Mouse (Mus musculus): ENCODE measurements around the gene Cplx2.

The Cplx2 gene

DNA sequence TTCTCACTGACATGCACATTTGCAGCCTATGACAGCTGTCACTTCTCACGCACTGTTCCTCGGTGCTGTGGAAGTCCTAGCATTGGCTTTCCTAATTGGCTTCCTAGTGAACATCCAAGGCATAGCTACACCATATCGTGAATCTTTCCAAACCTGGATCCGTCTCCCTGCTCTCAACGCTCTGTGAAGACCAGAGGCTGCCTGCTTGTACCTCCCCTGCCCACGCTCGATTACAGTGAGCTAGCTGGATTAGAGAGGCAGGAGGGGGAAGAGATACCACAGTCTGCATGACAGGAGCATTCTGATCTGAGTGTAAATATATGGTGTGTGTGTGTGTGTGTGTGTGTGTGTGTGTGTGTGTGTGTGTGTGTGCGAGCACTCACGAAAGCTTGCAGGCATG is 3.0 kb upstream of the Cplx2 start:
- DNase-seq = no peak

DNA sequence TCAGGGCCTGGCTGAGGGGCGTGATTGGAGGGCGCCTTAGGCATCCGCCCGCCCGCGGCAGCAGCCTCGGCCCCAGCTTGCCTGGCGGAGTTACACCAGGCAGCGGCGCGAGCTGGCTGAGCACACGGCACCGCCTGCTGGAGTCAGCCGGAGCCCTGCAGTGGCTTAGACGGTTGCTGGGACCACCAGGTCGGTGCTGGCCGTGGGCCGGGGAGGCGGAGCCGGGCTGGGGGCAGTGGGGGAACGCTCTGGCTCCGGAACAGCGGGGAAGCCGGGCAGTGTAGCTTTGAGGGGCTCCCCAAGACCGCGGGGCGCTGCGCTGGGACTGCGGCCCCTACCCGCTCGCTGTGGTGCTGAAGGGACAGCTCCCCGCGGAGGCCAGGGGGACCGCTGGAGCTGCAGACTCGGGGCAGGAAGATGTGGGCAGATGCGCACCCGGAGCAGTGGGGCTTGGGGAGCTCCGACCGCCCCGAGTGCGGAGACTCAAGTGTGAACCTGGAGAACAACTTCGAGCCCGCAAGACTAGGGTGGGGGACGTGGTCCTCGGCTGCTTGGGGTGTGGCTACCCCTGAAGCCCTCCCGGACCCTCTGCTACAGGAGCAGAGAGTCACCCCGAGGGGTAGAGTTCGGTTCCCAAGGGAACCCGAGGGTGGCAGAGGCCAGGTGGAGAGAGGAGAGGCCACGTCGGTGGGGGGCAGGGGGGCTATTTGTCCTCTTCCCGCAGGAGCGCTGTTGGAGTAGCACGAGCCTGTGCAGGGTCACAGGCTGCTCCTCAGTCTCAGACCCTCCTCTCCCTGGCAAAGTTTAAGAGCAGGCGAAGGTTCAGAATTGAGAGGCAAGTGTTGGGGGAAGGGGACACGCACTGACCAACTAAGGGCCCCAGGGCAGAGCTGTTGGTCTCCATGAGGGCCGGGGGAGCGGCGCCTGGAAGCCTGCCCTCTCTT is 510 bp downstream of the Cplx2 start:
- peak; percentile 79 for DNase-seq

DNA sequence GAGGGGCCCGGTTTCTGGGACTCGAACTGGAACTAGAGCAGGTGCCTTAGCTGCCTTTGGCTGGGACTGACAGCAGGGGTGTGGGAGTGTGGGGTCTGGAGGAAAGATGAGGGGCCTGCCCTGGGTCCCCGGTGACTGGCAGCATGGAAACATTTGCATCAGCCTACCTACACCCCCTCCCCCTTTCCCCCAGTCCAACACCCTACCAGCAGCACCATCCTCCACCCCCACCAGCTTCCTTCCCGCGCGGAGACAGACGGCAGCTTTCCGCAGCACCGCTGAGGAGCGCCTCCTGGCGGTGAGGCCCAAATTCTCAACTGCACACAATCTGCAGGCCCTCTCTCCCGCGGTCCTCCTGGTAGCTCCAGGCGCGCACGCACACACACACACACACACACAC is 1.5 kb downstream of the Cplx2 start:
- DNase-seq = peak; percentile 91

GRCm38 (mm10) chr13:54374106-54374706 is 3.1 kb downstream of the Cplx2 start:
- peak; percentile 45 for DNase-seq

GRCm38 (mm10) chr13:54375497-54376495 is 4.6 kb downstream of the Cplx2 start:
- DNase-seq = peak; percentile 58

GRCm38 (mm10) chr13:54376736-54377135 is 5.6 kb downstream of the Cplx2 start:
- DNase-seq = no peak

DNA sequence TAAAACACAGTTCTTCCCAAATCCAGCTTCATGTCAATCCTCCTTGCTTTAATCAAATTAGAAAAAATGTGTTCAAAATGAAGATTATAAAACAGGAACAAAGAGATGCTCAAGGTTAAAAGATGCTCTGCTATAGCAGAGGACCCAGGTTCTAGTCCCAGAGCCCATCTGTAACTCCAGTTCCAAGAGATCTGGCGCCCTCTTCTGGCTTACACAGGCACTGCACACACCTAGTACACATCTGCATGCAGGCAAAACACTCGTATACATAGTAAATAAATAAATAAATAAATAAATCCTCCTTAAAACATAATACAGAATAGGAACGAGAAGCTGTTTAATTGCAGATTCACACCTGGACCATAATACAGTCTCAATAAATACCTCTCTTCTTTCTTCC is 6.9 kb downstream of the Cplx2 start:
- DNase-seq = peak; percentile 55

GRCm38 (mm10) chr13:54380421-54380820 is 9.3 kb downstream of the Cplx2 start:
- DNase-seq = peak; percentile 40

DNA sequence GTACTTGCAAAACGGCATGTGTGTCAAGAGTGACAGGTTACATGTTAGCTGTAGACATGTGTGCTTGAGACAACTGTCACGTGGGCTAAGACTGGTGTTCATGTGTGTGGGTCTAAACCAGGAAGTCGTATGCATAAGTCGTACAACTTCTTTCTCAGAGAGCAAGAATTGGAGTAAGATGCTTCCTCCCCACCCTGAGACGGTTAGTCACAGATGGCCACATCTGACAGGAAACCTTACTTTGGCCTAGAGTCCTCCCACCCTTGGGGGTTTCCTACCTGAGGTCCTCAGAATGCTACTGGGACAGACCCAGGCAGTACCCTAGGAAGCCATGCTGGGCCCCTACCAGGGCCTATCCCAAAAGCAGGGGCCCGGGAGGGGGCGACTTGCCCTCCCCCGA is 10.2 kb downstream of the Cplx2 start:
- DNase-seq = peak; percentile 32

GRCm38 (mm10) chr13:54383531-54383930 is 12.4 kb downstream of the Cplx2 start:
- DNase-seq = peak; percentile 54

- peak; percentile 70 for DNase-seq
Measured at GRCm38 (mm10) chr13:54384518-54384917, 13.4 kb downstream of the Cplx2 start.

DNA sequence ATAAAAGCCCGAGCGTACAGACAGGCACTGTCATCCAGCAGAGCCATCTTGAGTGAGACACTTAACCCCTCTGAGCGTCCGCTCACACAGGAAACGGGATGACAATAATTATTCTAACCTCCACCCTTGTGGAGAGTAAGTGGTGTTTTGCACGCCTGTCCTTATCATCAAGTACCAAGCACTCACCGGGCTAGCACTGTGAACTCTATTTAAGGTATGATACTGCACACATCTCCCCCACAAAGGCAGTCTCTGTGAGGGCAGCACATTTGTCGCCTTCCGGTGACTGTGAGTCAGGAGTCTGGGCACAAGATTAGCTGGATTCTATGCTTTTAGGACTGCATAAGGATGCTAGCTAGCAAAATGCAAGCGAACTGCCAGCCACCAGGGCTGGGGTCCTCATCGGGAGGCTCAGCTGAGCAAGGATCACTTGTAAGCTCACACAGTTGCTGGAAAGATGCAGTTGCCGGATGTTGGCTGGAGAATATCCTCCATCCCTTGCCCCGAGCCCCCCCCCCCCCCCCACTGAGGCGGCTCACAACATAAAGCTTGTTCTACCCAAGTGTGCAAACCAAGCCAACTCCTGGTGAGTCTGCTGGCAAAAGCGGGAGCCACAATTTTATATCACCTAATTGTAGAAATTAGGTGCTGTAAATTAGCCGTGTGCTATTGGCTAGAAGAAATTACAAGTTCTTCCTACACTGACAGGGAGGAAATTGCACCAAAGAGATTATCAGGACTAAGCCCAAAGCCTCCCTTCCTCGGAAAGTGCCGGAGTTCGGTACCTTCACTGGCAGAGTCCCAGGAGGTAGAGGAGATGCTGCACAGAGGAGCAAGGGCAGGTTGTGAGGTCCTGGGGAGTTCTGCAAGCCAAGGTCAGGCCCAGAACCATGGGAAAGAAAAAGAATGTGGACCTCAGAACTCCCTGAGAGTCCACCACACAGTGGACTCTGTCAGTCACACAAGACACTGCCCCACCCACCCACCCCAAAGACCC is 14.2 kb downstream of the Cplx2 start:
- peak; percentile 52 for DNase-seq

- peak; percentile 70 for DNase-seq
Measured at GRCm38 (mm10) chr13:54389971-54390564, 18.9 kb downstream of the Cplx2 start.

- DNase-seq = no peak
Measured at GRCm38 (mm10) chr13:54390565-54391013, 19.4 kb downstream of the Cplx2 start.

- DNase-seq = no peak
Measured at GRCm38 (mm10) chr13:54391313-54391712, 20.2 kb downstream of the Cplx2 start.

- no peak for DNase-seq
Measured at GRCm38 (mm10) chr13:54397069-54397468, 25.9 kb downstream of the Cplx2 start.

GRCm38 (mm10) chr13:54400565-54401179 is 29.5 kb downstream of the Cplx2 start:
- DNase-seq = no peak

- DNase-seq = no peak
Measured at GRCm38 (mm10) chr13:54401180-54401569, 30.0 kb downstream of the Cplx2 start.

DNA sequence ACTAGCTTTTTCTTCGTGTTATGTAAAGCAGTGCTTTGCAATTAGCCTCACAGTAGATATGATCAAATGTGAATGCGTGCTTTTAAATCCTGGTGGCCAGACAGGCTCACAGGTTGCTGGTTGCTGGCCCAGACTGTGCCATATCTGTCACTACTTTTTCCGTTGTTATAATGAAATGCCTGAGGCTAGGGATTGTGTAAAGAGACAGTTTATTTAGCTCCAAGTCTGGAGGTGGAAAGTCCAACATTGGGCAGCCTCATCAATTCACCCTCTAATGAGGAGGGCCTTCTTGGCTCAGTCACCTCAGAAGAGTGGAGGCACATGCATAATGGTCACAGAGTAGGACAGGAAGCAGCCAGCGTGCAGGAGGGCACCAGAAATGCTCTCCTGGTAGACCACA is 31.2 kb downstream of the Cplx2 start:
- no peak for DNase-seq

- no peak for DNase-seq
Measured at GRCm38 (mm10) chr13:54403224-54404070, 32.3 kb downstream of the Cplx2 start.

All from cerebellum, adult 11-12 months (tissue).